Mouse (Mus musculus): ENCODE measurements around the gene Dlx1. TPM values are rescaled to one million over a fixed set of nuclear protein-coding genes. Genes with fewer than 3 reads are reported as not detected.
A peak's percentile ranks its signal among the peaks of the same experiment; 100 is the strongest.

Dlx1 gene
- polyA plus RNA-seq, 1 experiment from 2014 or later, result 0.77 TPM

GRCm38 (mm10) chr2:71573736-71574135 is 45.8 kb downstream of the Dlx1 start:
- no peaks in the 10 kb centered on the region for H3K36me3 ChIP-seq
- no peak overlapping the region for H3K4me3 ChIP-seq
- H3K27me3 ChIP-seq, result no peaks in the 10 kb centered on the region
- WGBS, result 66% methylated on average over 4 of the region's 4 CpGs
- no peak overlapping the region for H3K4me2 ChIP-seq
- no peak for ATAC-seq (ENCODE audit: low read depth)
- H3K27ac ChIP-seq (replicated peaks), result no peak overlapping the region
- no peaks in the 10 kb centered on the region for H3K4me1 ChIP-seq (replicated peaks)
- H3K9me3 ChIP-seq, result no peaks in the 10 kb centered on the region
- H3K9ac ChIP-seq, result no peak overlapping the region

DNA sequence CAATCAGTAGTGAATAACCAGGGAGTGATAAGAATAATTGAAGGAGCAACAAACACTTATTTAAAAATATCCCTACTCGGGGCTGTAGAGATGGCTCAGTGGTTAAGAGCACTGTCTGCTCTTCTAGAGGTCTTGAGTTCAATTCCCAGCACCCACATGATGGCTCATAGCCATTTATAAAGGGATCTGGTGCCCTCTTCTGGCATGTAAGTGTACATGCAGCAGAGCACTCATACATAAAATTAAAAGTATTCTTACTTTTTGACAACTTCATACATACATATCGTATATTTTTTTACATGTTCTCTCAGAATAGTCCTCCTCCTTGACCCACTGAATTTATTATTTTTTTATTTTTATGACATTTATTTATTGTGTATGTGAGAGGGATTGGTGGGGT is 49.1 kb downstream of the Dlx1 start:
- 91% methylated on average over 2 of the region's 2 CpGs for WGBS
- H3K9me3 ChIP-seq, result no peaks in the 10 kb centered on the region
- H3K9ac ChIP-seq, result no peak overlapping the region
- H3K27ac ChIP-seq (replicated peaks), result no peak overlapping the region
- no peaks in the 10 kb centered on the region for H3K36me3 ChIP-seq
- no peaks in the 10 kb centered on the region for H3K4me1 ChIP-seq (replicated peaks)
- 0 out of 2 replicates have a peak, but pooled peaks cover 2% of the 10 kb centered on the region for H3K27me3 ChIP-seq
- no peak overlapping the region for H3K4me2 ChIP-seq
- no peak overlapping the region for H3K4me3 ChIP-seq
- ATAC-seq (ENCODE audit: low read depth), result no peak

DNA sequence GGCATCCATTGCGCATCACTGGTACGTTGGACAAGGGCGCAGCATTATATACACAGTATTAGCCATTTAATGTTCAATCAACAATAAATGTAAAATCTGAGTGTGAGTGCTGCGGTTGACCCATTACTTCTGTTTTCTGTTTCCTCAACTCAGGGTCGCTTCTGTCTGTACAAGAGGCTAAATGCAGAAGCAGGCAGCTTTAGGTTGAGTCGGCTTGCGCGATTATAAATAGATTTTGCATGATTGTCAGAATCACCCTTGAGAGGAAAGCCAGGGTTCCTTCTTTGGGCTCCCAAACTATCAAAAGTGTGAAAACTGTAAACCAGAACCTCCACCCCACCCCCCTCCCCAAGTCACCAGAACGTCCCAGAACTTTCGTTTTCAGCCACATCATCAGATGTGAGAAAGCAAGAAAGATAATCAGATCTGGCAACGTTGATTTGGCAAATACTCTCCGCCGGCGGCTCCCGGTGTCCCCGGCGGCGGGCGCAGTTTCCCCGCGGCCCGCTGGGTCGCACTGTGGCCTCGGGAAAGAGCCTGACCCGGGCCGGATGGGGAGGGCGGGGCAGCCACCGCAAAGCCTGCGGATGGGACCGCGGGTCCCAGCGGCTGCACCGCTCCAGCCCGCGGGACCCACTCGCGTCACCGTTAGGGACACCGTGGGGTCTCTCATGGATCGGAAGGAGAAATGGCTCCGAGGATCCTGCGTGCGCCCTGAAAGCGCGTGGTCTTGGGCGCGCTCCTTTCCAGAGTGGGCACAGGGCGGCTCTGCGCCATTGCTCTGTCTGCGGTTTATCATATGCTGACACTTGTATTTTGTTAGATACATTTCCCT is 52.9 kb downstream of the Dlx1 start:
- Histone ChIP-seq H3K27me3 (0 out of 2 replicates have a peak, but pooled peaks cover 2% of the 10 kb centered on the region), H3K4me3 (peak overlapping the region; percentile 48), H3K36me3 (no peaks in the 10 kb centered on the region), H3K9ac (peak overlapping the region; percentile 71), H3K4me1 (replicated peaks) (no peaks in the 10 kb centered on the region), H3K27ac (replicated peaks) (no peak overlapping the region), H3K4me2 (peak overlapping the region; percentile 71), H3K9me3 (no peaks in the 10 kb centered on the region)
- peak; percentile 88 for ATAC-seq (ENCODE audit: low read depth)
- 11% methylated on average over 50 of the region's 50 CpGs for WGBS

- Histone ChIP-seq H3K4me1 (replicated peaks) (no peaks in the 10 kb centered on the region), H3K4me3 (peak overlapping the region; percentile 48), H3K36me3 (no peaks in the 10 kb centered on the region), H3K27me3 (0 out of 2 replicates have a peak, but pooled peaks cover 2% of the 10 kb centered on the region), H3K9ac (peak overlapping the region; percentile 71; the same call in 1 of the 2 replicates), H3K4me2 (peak overlapping the region; percentile 71), H3K27ac (replicated peaks) (no peak overlapping the region), H3K9me3 (no peaks in the 10 kb centered on the region)
- ATAC-seq (ENCODE audit: low read depth), result no peak
- 60% methylated on average over 5 of the region's 5 CpGs for WGBS
Observed at GRCm38 (mm10) chr2:71581488-71581887, 53.6 kb downstream of the Dlx1 start.

Other genes with a start within 250 kb of the Dlx1 start
- 73.8 and 79.3 TPM in 2 replicates for gene Slc25a12, start 160.4 kb upstream of the Dlx1 start, polyA plus RNA-seq (2015; fragmentation: Nextera tagmentation; extraction: Ambion mirVana)
- 49.2 and 50.5 TPM in 2 replicates for gene Hat1, start 139.2 kb upstream of the Dlx1 start, polyA plus RNA-seq (2015; fragmentation: Nextera tagmentation; extraction: Ambion mirVana)
- 32.7 and 37.6 TPM in 2 replicates for gene Metap1d, start 74.8 kb upstream of the Dlx1 start, polyA plus RNA-seq (2015; fragmentation: Nextera tagmentation; extraction: Ambion mirVana)
- 0.22 and 0.73 TPM in 2 replicates for gene Dlx2, start 18.6 kb downstream of the Dlx1 start, polyA plus RNA-seq (2015; fragmentation: Nextera tagmentation; extraction: Ambion mirVana)
- gene Itga6, start 217.5 kb downstream of the Dlx1 start, polyA plus RNA-seq (2015; fragmentation: Nextera tagmentation; extraction: Ambion mirVana), result 24.6 and 26.3 TPM in 2 replicates